Comparison of ENCODE assay signal across 26 mouse cellular contexts in genomic region chr5:100237674-100238278, GRCm38 (mm10).
A peak's percentile ranks its signal among the peaks of the same experiment; 100 is the strongest.
DNase-seq lines count a peak whose midpoint lies in the region; TF ChIP-seq lines count a peak whose summit lies in the region.
"Had no signal": no experiment of that assay in that cellular context is flagged by ENCODE, and none has a peak within 500 bp of the region (broad histone marks: within the 10 kb centered on the region; RNA-seq: fewer than 3 reads in every experiment).

No protein-coding gene starts in this region.

- H3K27ac ChIP-seq in heart, adult 2 months = no peak overlapping the region
- peak overlapping the region; percentile 77 for H3K27ac ChIP-seq in MEL (ENCODE audit: control insufficient read depth, low read depth, low read length)
- H3K27ac ChIP-seq in bone marrow, adult 2 months (ENCODE audit: control insufficient read depth, insufficient read depth, low read depth, low read length, poor library complexity) = peak overlapping the region; percentile 76
- H3K27ac ChIP-seq: embryonic facial prominence, embryonic 10.5 days; embryonic facial prominence, embryonic 13.5 days; forebrain, embryonic 12.5 days; forebrain, embryonic 15.5 days; heart, embryonic 10.5 days; heart, embryonic 13.5 days; hindbrain, embryonic 15.5 days had no signal

- no peak for TF ChIP-seq POLR2A in heart, adult 2 months (IDR thresholded peaks at IDR 0.05; ENCODE audit: insufficient read depth, low read depth, low read length)
- no peak for TF ChIP-seq POLR2A in MEL (IDR thresholded peaks at IDR 0.05; ENCODE audit: control insufficient read depth in 1 of 2, insufficient read depth in 1 of 2, low read depth in 1 of 2, low read length in 2 of 2, poor library complexity in 1 of 2)
- no peak for TF ChIP-seq POLR2A in bone marrow, adult 2 months (IDR thresholded peaks at IDR 0.05; ENCODE audit: borderline replicate concordance, control insufficient read depth, low read depth, low read length)

- H3K27me3 ChIP-seq in heart, adult 2 months (ENCODE audit: control insufficient read depth, insufficient read depth, low read length) = no peaks in the 10 kb centered on the region
- H3K27me3 ChIP-seq in MEL (ENCODE audit: control insufficient read depth in 1 of 2, insufficient read depth in 2 of 2, low read length in 2 of 2) = no peaks in the 10 kb centered on the region
- H3K27me3 ChIP-seq: embryonic facial prominence, embryonic 13.5 days; forebrain, embryonic 12.5 days; forebrain, embryonic 15.5 days; heart, embryonic 13.5 days; hindbrain, embryonic 15.5 days had no signal

- H3K79me2 ChIP-seq in heart, adult 2 months (replicated peaks; ENCODE audit: control insufficient read depth, insufficient read depth, low read length) = no peaks in the 10 kb centered on the region
- H3K79me2 ChIP-seq in MEL (ENCODE audit: control insufficient read depth, insufficient read depth, low read length, poor library complexity) = no peaks in the 10 kb centered on the region

- no peak for TF ChIP-seq EP300 in heart, adult 2 months (IDR thresholded peaks at IDR 0.05; ENCODE audit: insufficient read depth, low read depth, low read length)
- TF ChIP-seq EP300 in MEL (IDR thresholded peaks at IDR 0.05; ENCODE audit: low read depth in 1 of 2, low read length in 2 of 2) = no peak

- no peaks in the 10 kb centered on the region for H3K36me3 ChIP-seq in heart, adult 2 months (ENCODE audit: control insufficient read depth, insufficient read depth, low read length)
- H3K36me3 ChIP-seq in MEL (ENCODE audit: control insufficient read depth in 1 of 2, insufficient read depth in 2 of 2, low read length in 2 of 2) = peaks cover 0 to 16% of the 10 kb centered on the region in 2 experiments; a peak in 2 of 4 replicates
- H3K36me3 ChIP-seq: embryonic facial prominence, embryonic 10.5 days; embryonic facial prominence, embryonic 13.5 days; forebrain, embryonic 12.5 days; forebrain, embryonic 15.5 days; G1E; heart, embryonic 10.5 days; heart, embryonic 13.5 days; hindbrain, embryonic 15.5 days had no signal

- intact Hi-C loops in heart, adult 2 months (cut with DNase I) = no loop called here

- no peak overlapping the region for H3K9ac ChIP-seq in heart, adult 2 months (ENCODE audit: low read depth, low read length)
- H3K9ac ChIP-seq in MEL (ENCODE audit: control insufficient read depth, low read depth, low read length, poor library complexity, severe bottlenecking) = peak overlapping the region; percentile 58
- H3K9ac ChIP-seq: embryonic facial prominence, embryonic 13.5 days; forebrain, embryonic 12.5 days; forebrain, embryonic 15.5 days; heart, embryonic 13.5 days; hindbrain, embryonic 15.5 days had no signal

- no peaks in the 10 kb centered on the region for H3K9me3 ChIP-seq in MEL (replicated peaks; ENCODE audit: insufficient read depth, low read length)
- H3K9me3 ChIP-seq: embryonic facial prominence, embryonic 13.5 days; forebrain, embryonic 12.5 days; forebrain, embryonic 15.5 days; heart, embryonic 10.5 days; heart, embryonic 13.5 days; hindbrain, embryonic 15.5 days had no signal

- DNase-seq in cerebellum, postnatal 14 days = peak; percentile 55 to 66
- no peak for DNase-seq in cerebellum, adult 9-10 months
- peak; percentile 86 for DNase-seq in heart, adult 11 months
- no peak for DNase-seq in heart, adult 2 months
- peak; percentile 66 for DNase-seq in MEL (ENCODE audit: low read depth, low spot score)
- DNase-seq in gastrocnemius, postnatal 4 days (ENCODE audit: low spot score in 2 of 2) = no peak
- DNase-seq: adrenal gland, adult 8-10 months; adrenal gland, postnatal 25 days; B cell, adult 2 months; cerebellum, adult 8-10 months; embryo, embryonic 11 days; gastrocnemius, postnatal 10 days; gastrocnemius, postnatal 36 days; heart, postnatal 14 days; heart, postnatal 4 days; kidney, adult 2 months had no signal

- H3K4me1 ChIP-seq in heart, adult 2 months (ENCODE audit: control insufficient read depth, insufficient read depth, low read length) = no peaks in the 10 kb centered on the region
- peaks cover 8 to 18% of the 10 kb centered on the region in 2 experiments for H3K4me1 ChIP-seq in MEL (ENCODE audit: control insufficient read depth in 1 of 2, insufficient read depth in 2 of 2, low read length in 2 of 2)
- H3K4me1 ChIP-seq in bone marrow, adult 2 months (ENCODE audit: control insufficient read depth, insufficient read depth, low read length) = peaks cover 4% of the 10 kb centered on the region; the same call in 1 of the 2 replicates
- H3K4me1 ChIP-seq: forebrain, embryonic 12.5 days; forebrain, embryonic 15.5 days; heart, embryonic 10.5 days; hindbrain, embryonic 15.5 days had no signal

- no peak for TF ChIP-seq RAD21 in MEL (IDR thresholded peaks at IDR 0.05; ENCODE audit: low read depth, low read length)

- WGBS in heart, adult 2 months = 86% methylated on average over 12 of the region's 12 CpGs
- 82% methylated on average over 12 of the region's 12 CpGs for WGBS in bone marrow, adult 2 months

- H3K4me3 ChIP-seq in heart, adult 2 months = no peak overlapping the region
- peak overlapping the region; percentile 59 to 87 for H3K4me3 ChIP-seq in MEL (ENCODE audit: control insufficient read depth in 1 of 2, insufficient read depth in 1 of 2, low read depth in 2 of 2, low read length in 2 of 2)
- H3K4me3 ChIP-seq in bone marrow, adult 2 months (replicated peaks; ENCODE audit: control insufficient read depth, low read depth, low read length) = peak overlapping the region; percentile 24
- H3K4me3 ChIP-seq: embryonic facial prominence, embryonic 10.5 days; embryonic facial prominence, embryonic 13.5 days; erythroblast, embryonic 14.5 days; forebrain, embryonic 12.5 days; forebrain, embryonic 15.5 days; heart, embryonic 10.5 days; heart, embryonic 13.5 days; hindbrain, embryonic 15.5 days had no signal

- TF ChIP-seq CTCF in heart, adult 2 months (IDR thresholded peaks at IDR 0.05) = no peak
- TF ChIP-seq CTCF in MEL (IDR thresholded peaks at IDR 0.05 in 2 of 3, conservative IDR thresholded peaks at IDR 0.05 in 1 of 3; ENCODE audit: control insufficient read depth in 1 of 3, insufficient read depth in 1 of 3, low read depth in 2 of 3, low read length in 3 of 3, poor library complexity in 1 of 3, severe bottlenecking in 1 of 3) = no peak
- no peak for TF ChIP-seq CTCF in bone marrow, adult 2 months (IDR thresholded peaks at IDR 0.05; ENCODE audit: control insufficient read depth, insufficient read depth, low read length)

TF ChIP-seq in MEL, 35 proteins besides CTCF, POLR2A, EP300 and RAD21:
- peak; percentile 80 for TF ChIP-seq NRF1 (IDR thresholded peaks at IDR 0.05; ENCODE audit: insufficient read depth, low read depth, low read length, poor library complexity, severe bottlenecking)
- TF ChIP-seq SIN3A (IDR thresholded peaks at IDR 0.05; ENCODE audit: low read length) = peak; percentile 46; the same call in 1 of the 2 replicates
- 0 out of 2 replicates have a peak, but pooled peaks have one; percentile 20 for TF ChIP-seq HCFC1 (IDR thresholded peaks at IDR 0.05; ENCODE audit: low read depth, low read length)
- TF ChIP-seq ZC3H11A (IDR thresholded peaks at IDR 0.05; ENCODE audit: low read depth, low read length) = no peak
- TF ChIP-seq ETS1 (IDR thresholded peaks at IDR 0.05; ENCODE audit: low read depth, low read length) = peak; percentile 21; the same call in 1 of the 2 replicates
- no peak for TF ChIP-seq ZNF384 (IDR thresholded peaks at IDR 0.05; ENCODE audit: low read depth, low read length)
- TF ChIP-seq BHLHE40 (IDR thresholded peaks at IDR 0.05; ENCODE audit: borderline replicate concordance, low read depth, low read length) = peak; percentile 66; the same call in 1 of the 2 replicates
- peak; percentile 39; the same call in 1 of the 2 replicates for TF ChIP-seq MXI1 (IDR thresholded peaks at IDR 0.05; ENCODE audit: low read depth, low read length)
TF ChIP-seq in MEL: peak in this region for 6.

Comparison
In these comparisons a context has a peak if more than half of its experiments do, and no peak if none do; other contexts are left out.
1. DNase-seq: peak in cerebellum, postnatal 14 days (2 of 2), heart, adult 11 months (single experiment) and MEL (single experiment); none in cerebellum, adult 9-10 months (single experiment), heart, adult 2 months (0 of 2) and gastrocnemius, postnatal 4 days (0 of 2).